Mouse (Mus musculus) kidney, adult 8-10 months (tissue): ENCODE results near the gene 1700021F05Rik.

Source experiments
- DNase-seq, 2 experiments: peaks; one replicate each; pipeline ENCODE4 v3.0.0; 2022

The 1700021F05Rik gene

DNA sequence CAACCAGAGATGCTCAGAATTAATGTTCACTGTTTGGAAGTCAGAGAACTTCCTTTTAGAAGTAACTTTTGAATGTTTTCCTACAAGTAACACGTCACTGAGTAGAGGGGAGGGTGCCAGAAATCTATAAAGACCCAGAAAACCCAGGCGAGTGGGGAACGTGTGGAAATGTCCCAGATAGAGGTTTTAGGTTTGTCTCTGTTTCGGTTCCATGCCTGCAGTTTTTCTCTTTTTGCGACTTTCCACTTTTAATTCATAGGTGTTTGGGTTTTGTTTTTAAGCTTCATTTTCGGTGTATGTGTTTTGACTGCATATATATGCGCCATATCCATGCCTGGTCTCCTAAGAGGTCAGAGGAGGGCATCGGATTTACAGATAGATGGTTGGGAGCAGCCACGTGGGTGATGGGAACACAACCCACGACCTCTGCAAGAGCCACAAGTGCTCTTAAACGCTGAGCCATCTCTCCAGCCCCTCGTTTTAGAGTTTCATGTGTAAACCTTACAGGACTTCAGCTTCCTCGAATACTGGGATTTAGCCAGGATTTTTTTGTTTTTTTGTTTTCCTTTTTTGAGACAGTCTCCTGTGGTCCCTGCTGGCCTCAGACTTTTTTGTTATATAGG, 60.5 kb downstream of the 1700021F05Rik start:
- DNase-seq: no peak

DNA sequence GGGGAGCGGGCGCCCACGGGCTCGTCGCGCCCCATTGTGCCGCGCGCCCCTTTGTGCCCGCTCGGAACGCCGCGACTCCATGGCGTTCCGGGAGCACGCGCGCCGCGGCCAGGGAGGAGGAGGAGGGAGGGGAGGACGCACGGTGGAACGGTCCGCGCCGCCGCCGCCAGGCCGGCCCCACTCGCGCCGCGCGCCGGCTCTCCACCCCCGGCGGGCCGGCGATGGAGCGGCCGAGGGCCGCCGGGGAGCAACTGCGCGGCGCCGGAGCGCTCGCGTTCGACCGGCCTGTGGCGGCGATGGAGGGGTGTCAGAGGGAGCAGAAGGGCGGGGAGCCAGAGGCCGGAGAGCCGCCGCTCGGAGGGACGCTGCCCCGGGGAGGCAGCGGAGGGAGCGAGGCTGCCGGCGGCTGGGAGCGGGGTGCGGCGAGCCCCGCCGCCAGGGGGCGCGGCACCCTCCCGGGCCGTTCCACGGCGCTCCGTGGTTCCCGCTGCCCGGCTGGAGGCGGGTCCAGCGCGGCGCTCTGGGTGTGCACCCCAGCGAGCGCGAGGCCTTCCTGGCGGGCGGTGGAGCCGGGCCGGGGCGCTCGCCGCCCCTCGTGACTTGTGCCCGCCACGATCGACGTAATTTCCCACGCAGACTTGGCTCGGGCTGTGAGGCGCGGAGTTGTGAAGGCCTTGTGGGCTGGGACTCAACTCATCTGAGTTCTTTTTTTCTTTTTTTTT, 61.2 kb downstream of the 1700021F05Rik start:
- peak; percentile 84 for DNase-seq

DNA sequence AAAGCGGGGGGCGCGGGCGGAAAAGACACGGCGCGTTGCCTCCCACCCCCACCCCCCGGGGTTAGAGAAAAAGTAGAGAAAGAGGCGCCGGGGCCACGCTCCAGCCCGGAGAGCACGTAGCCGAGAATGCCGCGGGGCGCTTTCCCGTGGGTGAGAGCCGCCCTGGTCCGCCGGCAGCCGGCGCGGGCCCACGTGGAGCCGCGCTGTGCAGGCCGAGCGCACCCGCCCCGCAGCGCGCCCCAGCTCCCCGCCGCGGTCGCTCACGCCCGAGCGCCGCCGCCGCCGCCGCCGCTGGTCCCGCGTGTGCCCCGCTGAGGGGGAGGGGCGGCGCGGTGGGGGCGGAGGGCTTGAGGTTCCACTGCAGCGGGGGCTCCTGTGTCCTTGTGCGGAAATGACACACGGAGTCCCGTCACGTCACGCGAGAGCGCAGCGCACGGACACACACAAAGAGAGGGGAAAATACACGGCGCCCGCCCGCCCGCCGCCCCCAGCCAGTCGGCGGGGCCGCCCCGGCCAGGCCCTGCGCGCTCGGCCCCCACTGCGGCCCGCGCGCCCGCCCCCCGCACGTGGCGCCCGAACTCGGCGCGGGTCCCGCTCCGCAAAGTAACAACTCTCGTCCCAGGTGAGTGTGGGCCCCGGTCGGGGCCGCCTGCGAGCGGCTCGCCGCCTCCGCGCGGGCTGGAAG, 61.9 kb downstream of the 1700021F05Rik start, which contains the start of gene Bend3:
Gene Bend3, plus strand, starts transcription at position 81 of the 685 bp plus-strand sequence.
- peak; percentile 43 to 51 for DNase-seq

DNA sequence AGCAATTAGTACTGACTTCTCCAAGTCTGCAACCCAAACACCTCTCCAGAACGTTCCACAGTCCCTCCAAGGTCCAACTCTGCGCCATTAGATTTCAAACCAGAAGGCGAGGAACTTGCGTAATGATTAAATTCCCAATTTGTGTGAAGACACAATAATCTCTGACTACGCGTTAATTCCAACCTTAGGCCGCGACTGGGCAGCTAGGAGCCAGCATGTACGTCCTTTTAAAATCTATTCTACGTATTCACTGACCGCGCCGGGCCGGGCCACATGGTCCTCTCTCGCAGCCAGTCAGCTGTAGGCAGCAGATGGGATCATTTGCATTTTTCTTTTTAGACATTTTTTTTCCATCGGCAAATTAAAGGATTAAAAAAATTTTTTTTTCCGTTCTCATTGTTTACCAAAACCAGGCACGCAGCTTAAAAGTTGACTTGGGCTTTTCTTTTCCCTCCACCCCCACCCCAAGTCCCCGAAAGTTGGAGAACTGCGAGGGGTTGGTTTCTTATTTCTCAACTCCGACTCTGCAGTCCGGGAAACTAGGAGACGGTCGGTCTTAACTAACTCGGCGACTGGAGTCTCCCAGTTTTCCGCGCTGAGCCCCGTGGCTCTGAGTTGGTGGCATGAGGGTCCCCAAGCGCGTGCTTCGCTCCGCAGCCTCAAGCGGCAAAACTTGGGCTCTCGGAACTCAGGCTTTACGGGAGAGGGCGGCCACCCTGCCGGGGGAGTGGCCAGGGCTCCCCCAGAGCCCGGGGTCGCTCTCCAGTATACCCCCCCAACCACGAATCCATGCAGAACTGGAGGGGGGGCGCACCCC, 62.7 kb downstream of the 1700021F05Rik start:
- peak; percentile 66 to 73 for DNase-seq

DNA sequence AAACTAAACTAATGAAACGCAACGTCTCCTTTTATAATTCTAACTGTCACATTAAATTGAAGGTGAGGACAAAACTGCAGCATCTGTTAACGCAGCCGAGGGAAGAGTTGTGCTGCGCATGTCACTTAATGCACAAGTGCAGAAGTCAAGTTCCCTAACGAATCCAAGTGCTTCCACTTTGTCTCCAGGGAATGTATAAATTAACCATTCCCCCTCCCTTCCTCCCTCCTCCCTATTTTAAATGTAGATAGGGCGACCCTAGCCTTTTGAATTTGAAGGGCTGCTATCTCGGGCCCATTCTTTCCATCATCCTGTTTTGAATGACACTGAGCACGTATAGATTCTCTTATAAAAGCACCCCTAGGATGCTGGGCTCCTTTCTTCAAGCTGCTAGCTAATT, 63.3 kb downstream of the 1700021F05Rik start:
- DNase-seq: no peak

DNA sequence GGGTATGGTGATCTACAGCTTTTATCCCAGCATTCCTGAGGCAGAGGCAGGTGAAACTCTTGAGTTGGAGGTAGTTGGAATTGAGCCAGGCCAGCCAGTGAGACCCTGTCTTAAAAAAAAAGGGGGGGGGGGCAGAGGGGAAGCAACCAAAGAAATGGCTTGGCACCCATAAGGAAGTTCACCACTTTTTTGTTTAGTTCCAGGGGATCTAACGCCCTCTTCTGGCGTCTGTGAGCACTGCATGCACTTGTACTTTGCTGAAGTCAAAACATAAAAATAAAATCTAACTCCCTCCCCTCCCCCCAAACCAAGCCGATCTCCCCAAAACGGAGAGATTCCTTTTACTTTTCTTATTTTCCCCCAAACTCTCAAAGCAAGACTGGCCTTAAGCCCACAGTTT, 65.4 kb downstream of the 1700021F05Rik start:
- peak in 1 of 2 experiments; percentile 60 for DNase-seq
